In the genomic region with DNA sequence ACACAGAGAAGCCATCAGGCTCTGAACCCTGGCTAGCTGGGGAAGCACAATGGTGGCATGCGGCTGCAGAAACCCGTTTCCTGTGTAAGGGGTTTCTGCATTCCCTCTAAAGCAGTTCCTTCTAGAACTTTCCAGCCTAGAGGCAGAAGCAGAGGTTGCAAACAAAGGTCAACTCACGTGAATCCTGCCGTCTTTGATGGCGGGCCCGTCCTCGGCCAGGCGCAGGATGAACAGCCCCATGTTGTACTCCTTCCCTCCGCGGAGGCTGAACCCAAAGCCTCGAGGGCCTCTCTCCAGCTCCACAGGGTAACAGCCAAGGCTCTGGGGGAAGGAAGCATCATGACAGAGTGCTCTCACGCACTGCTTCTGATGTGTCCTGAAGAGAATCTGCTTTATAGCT, we compare ENCODE assay signal across 14 mouse cellular contexts.
"Had no signal": no experiment of that assay in that cellular context is flagged by ENCODE, and none has a peak within 500 bp of the region (broad histone marks: within the 10 kb centered on the region; RNA-seq: fewer than 3 reads in every experiment).

No protein-coding gene starts in this region.

- H3K27ac ChIP-seq: liver, embryonic 14.5 days; midbrain, embryonic 10.5 days; midbrain, embryonic 13.5 days had no signal

- H3K4me3 ChIP-seq: midbrain, embryonic 10.5 days; midbrain, embryonic 13.5 days; myocyte had no signal

- ATAC-seq: midbrain, embryonic 13.5 days; midbrain, embryonic 16.5 days had no signal

- H3K9ac ChIP-seq: liver, embryonic 14.5 days; lung, embryonic 14.5 days; midbrain, embryonic 13.5 days had no signal

- H3K27me3 ChIP-seq: midbrain, embryonic 13.5 days had no signal

- H3K4me2 ChIP-seq: lung, embryonic 14.5 days; midbrain, embryonic 13.5 days had no signal

- H3K9me3 ChIP-seq: midbrain, embryonic 10.5 days; midbrain, embryonic 13.5 days had no signal

- DNase-seq: lung, adult 18-20 months; lung, postnatal 4 days; right cerebral cortex, adult 18-20 months; right cerebral cortex, postnatal 25 days; right cerebral cortex, postnatal 4 days; spleen, adult 18-20 months; thymus, adult 18-20 months; thymus, postnatal 36 days had no signal

- H3K4me1 ChIP-seq: midbrain, embryonic 10.5 days; midbrain, embryonic 13.5 days had no signal
